Mouse (Mus musculus): Measurements from ENCODE around the gene Spef2. TPM values are rescaled to one million over a fixed set of nuclear protein-coding genes. Genes with fewer than 3 reads are reported as not detected.

The Spef2 gene
- total and polyA plus RNA-seq, 2 experiments: 0.02 to 0.09 TPM

- H3K9ac ChIP-seq (ENCODE audit: low read depth, low read length): no peak overlapping the region; the same call in 1 of the 2 replicates
- H3K4me1 ChIP-seq (ENCODE audit: control insufficient read depth, insufficient read depth, low read length): peaks cover 8% of the 10 kb centered on the region; the same call in 1 of the 2 replicates
- H3K27me3 ChIP-seq (ENCODE audit: control insufficient read depth, insufficient read depth, low read length): no peaks in the 10 kb centered on the region
- no peaks in the 10 kb centered on the region for H3K79me2 ChIP-seq (ENCODE audit: control insufficient read depth, insufficient read depth, low read length)
- DNase-seq (ENCODE audit: extremely low read depth, low read depth, low spot score): peak; percentile 85
- H3K4me3 ChIP-seq (ENCODE audit: insufficient read depth, low read depth, low read length): peak overlapping the region; percentile 17
- WGBS: 24% methylated on average over 6 of the region's 6 CpGs
- no peaks in the 10 kb centered on the region for H3K36me3 ChIP-seq (ENCODE audit: control insufficient read depth, insufficient read depth, low read length)
- peak overlapping the region; percentile 54 for H3K27ac ChIP-seq (replicated peaks; ENCODE audit: insufficient read depth, low read depth, low read length)
- TF ChIP-seq POLR2A (IDR thresholded peaks at IDR 0.05; ENCODE audit: extremely low read depth, insufficient read depth, low read length) (no peak), CTCF (IDR thresholded peaks at IDR 0.05; ENCODE audit: low read depth, low read length) (no peak)
These were observed 152.2 kb downstream of the Spef2 start for GRCm38 (mm10) chr15:9596298-9597060.

GRCm38 (mm10) chr15:9589939-9590338 lies 158.7 kb downstream of the Spef2 start:
- H3K79me2 ChIP-seq (ENCODE audit: control insufficient read depth, insufficient read depth, low read length): no peaks in the 10 kb centered on the region
- WGBS: 92% methylated on average over 4 of the region's 4 CpGs
- no peak for TF ChIP-seq POLR2A (IDR thresholded peaks at IDR 0.05; ENCODE audit: extremely low read depth, insufficient read depth, low read length)
- TF ChIP-seq CTCF (IDR thresholded peaks at IDR 0.05; ENCODE audit: low read depth, low read length): no peak

GRCm38 (mm10) chr15:9580470-9581280 lies 168.0 kb downstream of the Spef2 start:
- 68% methylated on average over 11 of the region's 11 CpGs for WGBS
- H3K36me3 ChIP-seq (ENCODE audit: control insufficient read depth, insufficient read depth, low read length): no peaks in the 10 kb centered on the region
- H3K4me1 ChIP-seq (ENCODE audit: control insufficient read depth, insufficient read depth, low read length): no peaks in the 10 kb centered on the region
- no peak overlapping the region for H3K27ac ChIP-seq (replicated peaks; ENCODE audit: insufficient read depth, low read depth, low read length)
- DNase-seq (ENCODE audit: extremely low read depth, low read depth, low spot score): no peak
- H3K27me3 ChIP-seq (ENCODE audit: control insufficient read depth, insufficient read depth, low read length): no peaks in the 10 kb centered on the region
- no peaks in the 10 kb centered on the region for H3K79me2 ChIP-seq (ENCODE audit: control insufficient read depth, insufficient read depth, low read length)
- H3K9ac ChIP-seq (ENCODE audit: low read depth, low read length): no peak overlapping the region
- H3K4me3 ChIP-seq (ENCODE audit: insufficient read depth, low read depth, low read length): no peak overlapping the region
- TF ChIP-seq POLR2A (IDR thresholded peaks at IDR 0.05; ENCODE audit: extremely low read depth, insufficient read depth, low read length): no peak
- TF ChIP-seq CTCF (IDR thresholded peaks at IDR 0.05; ENCODE audit: low read depth, low read length): no peak

More at GRCm38 (mm10) chr15:9589939-9590338, 158.7 kb downstream of the Spef2 start:
- H3K4me1 ChIP-seq (ENCODE audit: control insufficient read depth, insufficient read depth, low read length): no peaks in the 10 kb centered on the region
- no peak overlapping the region for H3K27ac ChIP-seq (replicated peaks; ENCODE audit: insufficient read depth, low read depth, low read length)
- H3K36me3 ChIP-seq (ENCODE audit: control insufficient read depth, insufficient read depth, low read length): no peaks in the 10 kb centered on the region
- no peak overlapping the region for H3K4me3 ChIP-seq (ENCODE audit: insufficient read depth, low read depth, low read length)
- H3K27me3 ChIP-seq (ENCODE audit: control insufficient read depth, insufficient read depth, low read length): no peaks in the 10 kb centered on the region
- no peak overlapping the region for H3K9ac ChIP-seq (ENCODE audit: low read depth, low read length)
- DNase-seq (ENCODE audit: extremely low read depth, low read depth, low spot score): no peak

- TF ChIP-seq POLR2A (IDR thresholded peaks at IDR 0.05; ENCODE audit: extremely low read depth, insufficient read depth, low read length) (no peak), CTCF (IDR thresholded peaks at IDR 0.05; ENCODE audit: low read depth, low read length) (no peak)
- H3K79me2 ChIP-seq (ENCODE audit: control insufficient read depth, insufficient read depth, low read length): no peaks in the 10 kb centered on the region
- H3K36me3 ChIP-seq (ENCODE audit: control insufficient read depth, insufficient read depth, low read length): no peaks in the 10 kb centered on the region
- DNase-seq (ENCODE audit: extremely low read depth, low read depth, low spot score): no peak
- no peak overlapping the region for H3K27ac ChIP-seq (replicated peaks; ENCODE audit: insufficient read depth, low read depth, low read length)
- H3K4me1 ChIP-seq (ENCODE audit: control insufficient read depth, insufficient read depth, low read length): no peaks in the 10 kb centered on the region; the same call in 1 of the 2 replicates
- H3K9ac ChIP-seq (ENCODE audit: low read depth, low read length): no peak overlapping the region
- H3K27me3 ChIP-seq (ENCODE audit: control insufficient read depth, insufficient read depth, low read length): no peaks in the 10 kb centered on the region
- no peak overlapping the region for H3K4me3 ChIP-seq (ENCODE audit: insufficient read depth, low read depth, low read length)
- 78% methylated on average over 4 of the region's 4 CpGs for WGBS
These were observed 171.4 kb downstream of the Spef2 start for GRCm38 (mm10) chr15:9577303-9577702.

- H3K27ac ChIP-seq (replicated peaks; ENCODE audit: insufficient read depth, low read depth, low read length): no peak overlapping the region
- TF ChIP-seq CTCF (IDR thresholded peaks at IDR 0.05; ENCODE audit: low read depth, low read length): no peak
- TF ChIP-seq POLR2A (IDR thresholded peaks at IDR 0.05; ENCODE audit: extremely low read depth, insufficient read depth, low read length): no peak
- H3K4me3 ChIP-seq (ENCODE audit: insufficient read depth, low read depth, low read length): no peak overlapping the region
- no peaks in the 10 kb centered on the region for H3K79me2 ChIP-seq (ENCODE audit: control insufficient read depth, insufficient read depth, low read length)
- 91% methylated on average over 5 of the region's 5 CpGs for WGBS
- H3K4me1 ChIP-seq (ENCODE audit: control insufficient read depth, insufficient read depth, low read length): no peaks in the 10 kb centered on the region; the same call in 1 of the 2 replicates
- DNase-seq (ENCODE audit: extremely low read depth, low read depth, low spot score): no peak
- H3K36me3 ChIP-seq (ENCODE audit: control insufficient read depth, insufficient read depth, low read length): no peaks in the 10 kb centered on the region
- H3K9ac ChIP-seq (ENCODE audit: low read depth, low read length): no peak overlapping the region
- H3K27me3 ChIP-seq (ENCODE audit: control insufficient read depth, insufficient read depth, low read length): no peaks in the 10 kb centered on the region
These were observed 173.9 kb downstream of the Spef2 start for GRCm38 (mm10) chr15:9574796-9575195.
